Mouse (Mus musculus) liver, embryonic 14.5 days (tissue): ENCODE results near the gene Scgb1c1.

Source experiments
- CTCF ChIP-seq: IDR thresholded peaks from 2 replicates; pipeline ENCODE4 v1.5.1; 2016; ENCODE audit warnings: antibody characterized with exemption, low read depth, control low read depth
- EP300 ChIP-seq: IDR thresholded peaks from 2 replicates; pipeline ENCODE4 v1.6.1; 2016; ENCODE audit warnings: antibody characterized with exemption, low read depth

DNA sequence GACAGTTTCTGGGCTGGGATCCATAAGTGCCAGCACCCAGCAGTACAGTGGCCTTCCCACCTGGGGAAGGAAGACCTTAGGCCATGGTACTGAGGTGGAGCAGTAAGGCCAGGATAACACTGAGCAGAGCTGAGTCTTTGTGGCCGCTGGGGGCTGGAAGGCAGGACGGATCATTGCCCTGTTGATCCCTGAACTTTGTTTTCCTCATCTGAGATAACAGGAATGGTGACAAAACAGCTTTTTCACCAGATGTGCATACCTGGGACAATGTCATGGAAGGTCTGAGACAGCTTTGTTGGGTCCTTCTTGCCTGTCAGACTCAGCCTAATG is 9.6 kb upstream of the Scgb1c1 start:
- TF ChIP-seq CTCF (no peak), EP300 (no peak)
